Mouse (Mus musculus) ES-E14 (cell line): ENCODE results near the gene Pmm1.

Experiments
- CHD2 ChIP-seq: IDR thresholded peaks from 2 replicates; pipeline ENCODE4 v1.6.1; 2014; ENCODE audit warnings: mild to moderate bottlenecking, low read depth, low read length, inconsistent platforms
- HCFC1 ChIP-seq: IDR thresholded peaks from 2 replicates; pipeline ENCODE4 v1.6.1; 2012; ENCODE audit warnings: low read length, inconsistent platforms, borderline replicate concordance; ENCODE audit not compliant: insufficient read depth
- ZC3H11A ChIP-seq: IDR thresholded peaks from 2 replicates; pipeline ENCODE4 v1.6.1; 2012; ENCODE audit warnings: low read depth, mild to moderate bottlenecking, inconsistent platforms, low read length, borderline replicate concordance
- ZNF384 ChIP-seq: IDR thresholded peaks from 2 replicates; pipeline ENCODE4 v1.6.1; 2012; ENCODE audit warnings: low read depth, low read length, inconsistent platforms

DNA sequence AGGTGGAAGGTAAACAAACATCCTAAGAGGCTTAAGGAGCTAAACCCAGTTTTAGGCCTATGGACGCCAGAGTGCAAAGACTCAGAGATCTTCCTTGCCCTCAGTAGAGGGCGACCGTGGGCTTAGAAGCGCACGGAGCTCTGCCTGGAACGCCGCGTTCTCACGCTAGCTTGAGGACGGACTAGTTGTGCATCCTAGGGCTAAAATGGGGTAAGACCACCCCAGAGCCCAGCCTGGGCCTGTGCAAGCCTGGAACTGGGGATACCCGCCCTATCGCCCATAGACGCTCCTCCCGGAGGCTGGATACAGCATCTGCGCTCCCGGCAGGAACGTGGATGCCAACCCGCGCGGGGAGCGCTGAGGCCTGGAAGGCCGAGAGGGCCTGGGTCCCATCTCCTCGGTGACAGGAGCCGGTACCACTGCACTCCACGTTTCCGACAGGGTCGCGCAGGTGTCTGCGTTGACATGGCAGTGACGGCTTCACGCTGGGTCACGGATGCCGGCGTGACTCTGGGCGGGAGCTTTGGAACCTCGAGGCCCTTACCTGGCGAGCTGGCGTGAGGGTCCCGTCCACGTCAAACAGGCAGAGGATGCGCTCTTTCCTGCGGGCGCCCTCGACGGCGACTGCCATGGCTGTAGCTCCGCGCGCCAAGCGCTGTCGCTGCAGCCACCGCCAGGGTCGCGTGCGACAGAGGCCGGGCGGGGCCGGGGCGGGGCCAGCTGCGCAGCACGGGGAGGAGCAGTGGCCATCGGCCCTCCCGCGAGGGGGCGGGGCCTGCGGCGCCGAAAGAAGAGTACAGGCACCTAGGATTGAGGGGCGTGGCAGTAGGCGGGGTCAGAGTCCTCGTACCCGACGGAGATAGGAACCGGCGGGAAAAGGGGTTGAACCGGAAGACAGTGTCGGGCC, at the start of gene Pmm1:
- TF ChIP-seq ZC3H11A (no peak), HCFC1 (no peak), ZNF384 (no peak), CHD2 (no peak)
